Mouse (Mus musculus) testis, adult 2 months (tissue): Measurements from ENCODE around the gene Tmem208. TPM values are rescaled to one million over a fixed set of nuclear protein-coding genes. Genes with fewer than 3 reads are reported as not detected.

Source experiments
- H3K27ac ChIP-seq: fragments of 200-500 bp; 2 replicates; pipeline ENCODE4 v1.5.1; 2012; ENCODE audit warnings: low read depth, low read length; ENCODE audit not compliant: control insufficient read depth, insufficient read depth
- H3K27me3 ChIP-seq: fragments of 200-500 bp; 2 replicates; pipeline ENCODE4 v1.6.1; 2012; ENCODE audit warnings: mild to moderate bottlenecking, low read length, moderate library complexity; ENCODE audit not compliant: control insufficient read depth, insufficient read depth
- H3K36me3 ChIP-seq: fragments of 200-500 bp; 2 replicates; pipeline ENCODE4 v1.6.1; 2012; ENCODE audit warnings: mild to moderate bottlenecking, low read length; ENCODE audit not compliant: control insufficient read depth, insufficient read depth
- H3K4me1 ChIP-seq: fragments of 200-500 bp; 2 replicates; pipeline ENCODE4 v1.6.1; 2012; ENCODE audit warnings: low read length; ENCODE audit not compliant: control insufficient read depth, insufficient read depth
- H3K4me3 ChIP-seq: fragments of 200-500 bp; 2 replicates; pipeline ENCODE4 v1.5.1; 2012; ENCODE audit warnings: low read depth, mild to moderate bottlenecking, low read length, moderate library complexity, mixed read lengths; ENCODE audit not compliant: control insufficient read depth
- CTCF ChIP-seq: fragments of 200-500 bp; IDR thresholded peaks from 2 replicates; pipeline ENCODE4 v1.5.1; 2012; ENCODE audit warnings: low read depth, mild to moderate bottlenecking, inconsistent platforms, low read length, moderate library complexity; ENCODE audit not compliant: control insufficient read depth, insufficient read depth, insufficient replicate concordance
- POLR2A ChIP-seq: fragments of 200-500 bp; IDR thresholded peaks from 2 replicates; pipeline ENCODE4 v1.6.1; 2012; ENCODE audit warnings: low read depth, mild to moderate bottlenecking, inconsistent platforms, low read length, moderate library complexity; ENCODE audit not compliant: control insufficient read depth
- polyA plus RNA-seq: library from polyadenylated mRNA; depleted of rRNA; stranded (reverse); fragments of >200 nt; gene quantifications from 2 replicates; pipeline ENCODE4 v1.2.3, GENCODE M21; 2012

Tmem208 gene
- polyA plus RNA-seq, 1 experiment = 32.4 TPM

DNA sequence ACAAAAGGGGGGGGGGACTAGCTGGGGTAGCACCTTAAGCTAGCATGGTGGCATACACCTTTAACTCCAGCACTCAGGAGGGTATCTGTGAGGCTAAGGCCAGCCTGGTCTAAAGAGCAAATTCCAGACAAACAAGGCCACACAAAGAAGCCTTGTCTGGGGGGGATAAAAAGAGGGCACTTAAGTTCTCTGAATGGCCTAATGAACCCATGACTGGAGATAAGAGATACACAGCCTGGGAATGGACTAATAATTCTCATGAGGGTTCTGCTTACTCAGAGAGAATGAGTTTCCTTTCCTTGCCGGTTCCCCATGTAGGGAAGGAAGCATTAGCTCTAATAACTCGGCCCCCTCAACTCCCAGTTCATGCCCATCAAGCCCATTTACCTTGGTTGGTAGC, 6.4 kb downstream of the Tmem208 start:
- Histone ChIP-seq H3K4me1 (peaks cover 11% of the 10 kb centered on the region), H3K36me3 (peaks cover 1% of the 10 kb centered on the region), H3K27me3 (no peaks in the 10 kb centered on the region), H3K4me3 (no peak overlapping the region), H3K27ac (no peak overlapping the region)
- TF ChIP-seq CTCF (no peak), POLR2A (no peak)

DNA sequence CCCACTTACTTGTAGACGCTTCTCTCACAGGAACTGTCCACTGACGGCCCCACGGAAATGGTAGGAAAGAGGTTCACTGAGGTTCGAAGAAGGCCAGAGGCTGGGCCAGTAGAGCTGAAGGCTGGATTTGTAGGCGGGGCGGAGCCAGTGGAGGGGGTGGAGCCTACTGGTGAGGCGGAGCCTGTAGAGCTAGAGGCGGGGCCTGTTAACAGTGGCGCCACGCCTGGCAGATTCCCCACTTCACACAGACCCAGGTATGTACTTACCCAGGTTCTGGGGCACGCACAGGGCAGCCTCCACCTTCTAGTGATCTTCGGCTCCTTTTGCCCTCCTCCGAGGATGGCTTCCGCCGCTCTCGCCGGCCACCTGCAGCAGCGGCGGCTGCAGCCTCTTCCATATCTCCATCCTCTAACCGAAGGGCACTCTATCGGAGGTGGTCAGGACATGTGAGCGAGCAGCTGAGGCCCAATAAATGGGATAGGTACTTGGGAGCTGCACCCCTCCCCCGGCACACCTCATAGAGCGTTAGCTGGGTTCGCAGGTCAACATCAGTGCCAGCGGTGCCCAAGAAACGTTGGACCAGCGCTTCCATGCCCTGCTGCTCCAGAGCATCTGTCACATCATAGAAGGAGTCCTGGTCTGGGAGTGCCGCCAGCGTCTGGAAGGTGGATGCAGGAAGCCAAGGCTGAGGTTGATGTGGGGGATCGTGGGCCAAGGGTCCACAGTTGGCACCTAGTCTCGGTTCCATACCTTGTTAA, 10.4 kb downstream of the Tmem208 start:
- H3K4me3 ChIP-seq = peak overlapping the region; percentile 77

GRCm38 (mm10) chr8:105338992-105339391, 12.8 kb downstream of the Tmem208 start:
- H3K4me3 ChIP-seq = no peak overlapping the region
- no peaks in the 10 kb centered on the region for H3K27me3 ChIP-seq
- H3K4me1 ChIP-seq = peaks cover 16% of the 10 kb centered on the region
- no peak for TF ChIP-seq CTCF
- TF ChIP-seq POLR2A = no peak
- H3K27ac ChIP-seq = no peak overlapping the region
- H3K36me3 ChIP-seq = peaks cover 1% of the 10 kb centered on the region; the same call in 1 of the 2 replicates

More for the DNA sequence above, 10.4 kb downstream of the Tmem208 start:
- no peaks in the 10 kb centered on the region for H3K27me3 ChIP-seq
- no peak overlapping the region for H3K27ac ChIP-seq
- TF ChIP-seq POLR2A (no peak), CTCF (no peak)
- H3K4me1 ChIP-seq = peaks cover 16% of the 10 kb centered on the region
- peaks cover 1% of the 10 kb centered on the region; the same call in 1 of the 2 replicates for H3K36me3 ChIP-seq

DNA sequence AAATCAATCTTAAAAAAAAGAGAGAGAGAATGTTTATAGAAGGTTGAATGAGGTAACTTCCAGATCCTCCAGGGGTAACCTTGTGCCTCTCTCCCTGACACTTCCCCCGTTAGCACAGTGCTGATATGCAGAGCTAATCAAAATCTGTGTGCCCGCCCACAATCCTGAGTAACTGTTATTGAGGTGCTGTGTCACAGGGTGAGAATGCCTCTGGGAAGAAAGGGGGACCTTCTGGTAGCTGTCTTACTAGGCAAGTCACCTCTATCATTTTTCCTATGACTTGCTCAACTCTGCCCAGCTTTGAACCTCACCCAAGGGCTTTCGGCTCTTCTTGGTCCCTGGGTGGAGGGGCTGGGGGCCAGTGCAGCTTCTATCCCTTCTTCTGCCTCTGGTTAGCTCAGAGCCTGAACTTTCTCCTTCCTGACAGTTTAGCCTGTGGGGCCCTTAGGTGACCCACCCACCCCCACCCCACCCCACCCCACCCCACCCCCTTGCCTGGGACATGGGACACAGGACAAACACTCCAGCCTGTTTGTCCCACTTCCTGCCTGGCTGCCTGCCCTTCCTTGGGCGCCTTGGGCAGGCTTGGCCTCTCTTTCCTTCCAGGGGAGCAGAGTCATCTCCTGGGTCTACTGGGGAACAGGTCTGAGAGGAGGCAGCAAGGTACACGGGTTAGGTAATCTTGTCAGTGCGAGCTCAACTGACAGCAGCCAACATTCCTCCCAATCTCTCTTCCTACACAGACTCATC, 13.9 kb downstream of the Tmem208 start:
- Histone ChIP-seq H3K36me3 (peaks cover 1% of the 10 kb centered on the region; the same call in 1 of the 2 replicates), H3K27me3 (no peaks in the 10 kb centered on the region), H3K4me1 (peaks cover 16% of the 10 kb centered on the region), H3K27ac (no peak overlapping the region), H3K4me3 (no peak overlapping the region)
- TF ChIP-seq CTCF (no peak), POLR2A (no peak)

DNA sequence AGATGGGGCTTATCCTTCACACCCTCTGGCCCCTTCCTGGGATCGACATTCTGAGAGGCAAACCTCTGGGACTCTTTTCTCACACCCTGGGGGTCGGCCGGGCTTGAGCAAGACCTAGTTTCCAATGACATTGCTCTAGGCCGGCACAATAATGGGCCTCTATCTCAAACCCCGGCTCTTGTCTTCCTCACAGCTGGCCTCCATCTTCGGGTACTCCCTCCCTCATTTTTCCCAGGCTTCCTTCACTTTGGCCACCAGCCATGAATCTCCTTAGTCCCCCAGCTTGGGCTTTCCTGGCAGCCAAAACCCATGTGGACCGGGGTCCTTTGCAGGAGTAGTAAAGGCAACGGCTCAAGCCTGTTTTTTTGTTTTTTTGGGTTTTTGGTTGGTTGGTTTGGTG, 15.2 kb downstream of the Tmem208 start:
- H3K27ac ChIP-seq = no peak overlapping the region
- peaks cover 15% of the 10 kb centered on the region for H3K4me1 ChIP-seq
- TF ChIP-seq POLR2A (no peak), CTCF (no peak)
- peaks cover 1% of the 10 kb centered on the region; the same call in 1 of the 2 replicates for H3K36me3 ChIP-seq
- no peaks in the 10 kb centered on the region for H3K27me3 ChIP-seq
- H3K4me3 ChIP-seq = no peak overlapping the region

- Histone ChIP-seq H3K27me3 (no peaks in the 10 kb centered on the region), H3K4me3 (no peak overlapping the region), H3K36me3 (no peaks in the 10 kb centered on the region; the same call in 1 of the 2 replicates), H3K4me1 (peaks cover 12% of the 10 kb centered on the region), H3K27ac (no peak overlapping the region)
- TF ChIP-seq POLR2A = no peak
- no peak for TF ChIP-seq CTCF
Measured at GRCm38 (mm10) chr8:105342768-105343167, 16.6 kb downstream of the Tmem208 start.
